Mouse (Mus musculus) hindbrain, embryonic 11.5 days (tissue): ENCODE measurements around the gene Arhgap9. TPM values are rescaled to one million over a fixed set of nuclear protein-coding genes. Genes with fewer than 3 reads are reported as not detected.
A peak's percentile ranks its signal among the peaks of the same experiment; 100 is the strongest.

Experiments
- ATAC-seq: fragments of 200-750 bp; cut with Nextera tagmentation; 2 replicates; pipeline ENCODE4 v1.8.0; 2017; ENCODE audit warnings: mild to moderate bottlenecking, moderate TSS enrichment, moderate library complexity; ENCODE audit not compliant: low FRiP score
- DNase-seq: peaks from one replicate; pipeline ENCODE4 v3.0.0-alpha.2; 2015; ENCODE audit warnings: low spot score
- H3K27ac ChIP-seq: fragments of 300-500 bp; sonication (generic); 2 replicates; pipeline ENCODE4 v1.5.1; 2014; ENCODE audit warnings: mild to moderate bottlenecking, low read depth, low read length
- H3K27me3 ChIP-seq: fragments of 300-500 bp; sonication (generic); 2 replicates; pipeline ENCODE4 v1.6.1; 2014; ENCODE audit warnings: mild to moderate bottlenecking, low read length, moderate library complexity, mixed read lengths; ENCODE audit not compliant: control insufficient read depth, insufficient read depth
- H3K36me3 ChIP-seq: fragments of 300-500 bp; sonication (generic); 2 replicates; pipeline ENCODE4 v1.6.1; 2014; ENCODE audit warnings: mild to moderate bottlenecking, low read length, moderate library complexity, mixed read lengths; ENCODE audit not compliant: control insufficient read depth, insufficient read depth
- H3K4me1 ChIP-seq: fragments of 300-500 bp; sonication (generic); replicated peaks from 2 replicates; pipeline ENCODE4 v1.6.1; 2014; ENCODE audit warnings: low read length, mixed read lengths; ENCODE audit not compliant: control insufficient read depth, insufficient read depth
- H3K4me2 ChIP-seq: fragments of 300-500 bp; sonication (generic); replicated peaks from 2 replicates; pipeline ENCODE4 v1.6.1; 2014; ENCODE audit warnings: mild to moderate bottlenecking, low read depth, low read length
- H3K4me3 ChIP-seq: fragments of 300-500 bp; sonication (generic); 2 replicates; pipeline ENCODE4 v1.5.1; 2014; ENCODE audit warnings: low read depth, low read length
- H3K9ac ChIP-seq: fragments of 300-500 bp; sonication (generic); 2 replicates; pipeline ENCODE4 v1.6.1; 2014; ENCODE audit warnings: low read depth, low read length
- H3K9me3 ChIP-seq: fragments of 300-500 bp; sonication (generic); 2 replicates; pipeline ENCODE4 v1.6.1; 2016; ENCODE audit warnings: low read length; ENCODE audit not compliant: control insufficient read depth
- WGBS: fragments of 180-500 bp; shearing (Covaris S2); extraction: QIAGEN DNeasy Blood & Tissue Kit; methylation state at CpG from one replicate; pipeline ENCODE4 v1.1.7; 2014; 5-methylcytosine and 5-hydroxymethylcytosine counted together
- polyA plus RNA-seq: library from polyadenylated mRNA; unstranded; fragments of >200 nt; fragmentation: Nextera tagmentation; extraction: Ambion mirVana; gene quantifications from 2 replicates; pipeline ENCODE4 v1.2.1, GENCODE M21; 2014

Arhgap9 gene
- polyA plus RNA-seq, 1 experiment from 2014 or later: 2.2 TPM

DNA sequence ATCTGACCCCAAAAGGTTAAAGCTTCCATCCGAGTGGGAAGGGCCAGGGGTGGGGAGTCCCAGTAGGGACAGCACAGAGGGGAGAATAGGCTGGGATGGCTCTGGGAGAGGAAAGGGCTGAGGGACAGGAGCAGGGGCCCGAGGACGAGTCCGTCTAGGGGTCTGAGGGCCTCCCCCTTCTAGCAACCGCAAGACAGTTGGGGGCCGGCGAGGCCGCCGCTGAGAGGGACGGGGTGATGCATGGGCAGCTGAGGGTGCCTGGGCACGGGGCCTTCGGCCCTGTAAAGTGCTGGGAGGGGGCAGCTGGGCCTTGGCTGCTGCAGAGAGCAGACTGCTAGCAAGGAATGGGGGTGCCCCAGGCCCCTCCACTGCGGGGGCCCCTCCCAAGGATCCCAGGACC, 36.1 kb upstream of the Arhgap9 start:
- no peak overlapping the region for H3K4me2 ChIP-seq
- peaks cover 18% of the 10 kb centered on the region for H3K4me1 ChIP-seq
- no peak for ATAC-seq
- no peak overlapping the region for H3K27ac ChIP-seq
- WGBS: 73% methylated on average over 13 of the region's 13 CpGs
- no peak for DNase-seq
- H3K4me3 ChIP-seq: no peak overlapping the region
- H3K36me3 ChIP-seq: peaks cover 22% of the 10 kb centered on the region
- H3K27me3 ChIP-seq: no peaks in the 10 kb centered on the region
- H3K9ac ChIP-seq: no peak overlapping the region
- no peaks in the 10 kb centered on the region for H3K9me3 ChIP-seq

DNA sequence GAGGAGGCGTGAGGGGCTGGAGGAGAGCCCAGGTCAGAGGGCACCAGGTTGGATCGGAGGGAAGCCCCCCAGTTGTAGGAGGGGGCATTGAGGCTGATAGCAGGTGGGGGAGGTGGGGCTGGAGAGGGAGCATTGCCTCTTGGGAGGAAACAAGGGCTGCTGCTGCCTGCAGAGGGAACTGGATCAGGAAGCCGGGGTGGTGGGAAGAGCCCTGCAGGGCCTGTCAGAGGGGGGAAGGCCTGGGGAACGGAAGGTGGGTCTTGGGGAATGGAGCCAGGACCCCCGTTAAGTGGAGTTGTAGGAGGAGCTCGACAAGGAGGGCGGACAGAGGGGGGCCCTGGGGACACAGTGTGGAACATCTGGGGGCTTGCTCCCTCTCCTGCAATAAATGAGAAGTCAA, 35.6 kb upstream of the Arhgap9 start:
- no peak overlapping the region for H3K27ac ChIP-seq
- WGBS: 79% methylated on average over 7 of the region's 7 CpGs

DNA sequence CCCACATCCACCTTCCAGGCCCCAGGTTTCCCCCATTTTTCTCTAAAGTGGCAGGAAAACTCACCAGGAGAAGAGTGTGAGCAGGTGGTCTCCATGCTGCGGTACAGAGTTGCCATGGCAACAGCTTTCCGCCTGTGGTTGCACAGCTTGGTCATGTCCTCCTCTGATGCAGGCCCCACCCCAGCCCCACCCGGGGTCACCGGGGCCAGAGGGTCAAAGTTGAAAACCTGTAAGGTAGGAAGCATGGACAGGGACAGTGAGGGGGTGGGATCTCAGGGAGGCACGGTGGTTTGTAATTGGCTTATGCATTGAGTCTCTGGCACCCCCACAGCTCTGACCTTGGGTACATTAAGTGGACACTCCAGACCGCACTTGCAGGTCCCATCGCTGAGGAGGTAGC, 35.0 kb upstream of the Arhgap9 start:
- DNase-seq: no peak
- H3K4me1 ChIP-seq: peaks cover 18% of the 10 kb centered on the region
- peaks cover 17% of the 10 kb centered on the region for H3K36me3 ChIP-seq
- peak overlapping the region; percentile 74; the same call in 1 of the 2 replicates for H3K9ac ChIP-seq
- no peaks in the 10 kb centered on the region for H3K9me3 ChIP-seq
- peak overlapping the region; percentile 85 for H3K4me2 ChIP-seq
- H3K27ac ChIP-seq: 0 out of 2 replicates have a peak overlapping the region, but pooled peaks have one; percentile 33
- H3K4me3 ChIP-seq: peak overlapping the region; percentile 58; the same call in 1 of the 2 replicates
- no peaks in the 10 kb centered on the region for H3K27me3 ChIP-seq
- 41% methylated on average over 7 of the region's 7 CpGs for WGBS
- no peak for ATAC-seq

More for the DNA sequence above, 35.6 kb upstream of the Arhgap9 start:
- Histone ChIP-seq H3K4me1 (peaks cover 18% of the 10 kb centered on the region), H3K4me2 (no peak overlapping the region), H3K9ac (no peak overlapping the region), H3K36me3 (peaks cover 22% of the 10 kb centered on the region), H3K4me3 (no peak overlapping the region), H3K27me3 (no peaks in the 10 kb centered on the region), H3K9me3 (no peaks in the 10 kb centered on the region)
- ATAC-seq (no peak), DNase-seq (no peak)

DNA sequence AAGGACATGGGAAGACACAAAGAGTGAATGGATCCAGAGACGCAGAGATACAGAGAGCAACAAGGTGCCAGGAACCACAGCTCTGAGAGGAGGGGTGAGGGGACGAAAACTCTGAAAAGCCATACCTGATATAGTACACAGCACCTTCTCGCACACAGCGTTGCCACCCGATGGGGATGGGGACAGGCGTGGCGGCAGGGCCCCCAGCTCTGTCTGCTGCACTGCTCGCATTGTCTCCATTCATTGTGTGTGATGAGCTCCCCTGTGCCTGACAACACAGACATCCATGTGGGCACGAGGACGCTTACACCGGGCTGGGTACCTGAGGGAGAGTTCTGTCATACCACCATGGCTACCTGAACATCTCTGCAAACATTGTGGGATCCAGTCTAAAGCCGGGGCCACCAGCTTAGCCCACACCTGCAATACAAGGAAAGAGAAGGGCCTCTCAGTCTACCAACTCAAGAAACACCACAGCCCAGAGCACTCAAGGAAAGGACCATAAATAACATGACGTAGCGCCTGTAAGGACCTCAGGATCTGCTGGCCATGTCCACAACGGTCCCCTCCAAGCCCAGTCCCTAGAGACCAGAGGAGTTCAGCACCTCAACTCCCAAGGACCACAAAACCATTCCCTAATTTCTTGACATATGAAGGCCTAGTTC, 34.4 kb upstream of the Arhgap9 start:
- no peak for DNase-seq
- ATAC-seq: no peak
- H3K4me1 ChIP-seq: peaks cover 18% of the 10 kb centered on the region
- peak overlapping the region; percentile 99 for H3K27ac ChIP-seq
- peak overlapping the region; percentile 58 for H3K4me3 ChIP-seq
- H3K27me3 ChIP-seq: no peaks in the 10 kb centered on the region
- H3K4me2 ChIP-seq: peak overlapping the region; percentile 85
- 78% methylated on average over 15 of the region's 15 CpGs for WGBS
- peaks cover 13% of the 10 kb centered on the region for H3K36me3 ChIP-seq
- H3K9ac ChIP-seq: peak overlapping the region; percentile 74
- no peaks in the 10 kb centered on the region for H3K9me3 ChIP-seq

DNA sequence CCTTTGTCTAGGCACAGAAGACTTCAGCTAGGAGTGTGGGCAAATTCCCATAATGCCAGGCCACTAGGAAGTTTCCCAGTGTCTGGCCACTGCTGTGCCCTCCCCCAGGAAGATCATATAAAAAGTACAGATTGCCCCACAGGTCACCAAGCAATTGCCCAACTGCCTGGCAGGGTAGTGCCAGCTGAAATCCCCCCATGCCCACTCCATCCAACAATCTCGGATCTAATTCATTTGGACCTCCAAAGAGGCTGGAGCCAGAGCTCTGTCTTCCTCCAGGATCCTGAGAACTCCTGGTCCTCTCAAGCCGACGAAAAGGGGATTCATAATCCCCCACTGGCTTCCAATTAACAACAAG, 33.8 kb upstream of the Arhgap9 start:
- Histone ChIP-seq H3K4me3 (peak overlapping the region; percentile 58), H3K27me3 (no peaks in the 10 kb centered on the region), H3K27ac (peak overlapping the region; percentile 99), H3K36me3 (peaks cover 8% of the 10 kb centered on the region; the same call in 1 of the 2 replicates), H3K9ac (peak overlapping the region; percentile 74), H3K4me1 (peaks cover 18% of the 10 kb centered on the region), H3K4me2 (peak overlapping the region; percentile 85), H3K9me3 (no peaks in the 10 kb centered on the region)
- no peak for ATAC-seq
- 0% methylated on average over 3 of the region's 3 CpGs for WGBS
- no peak for DNase-seq

DNA sequence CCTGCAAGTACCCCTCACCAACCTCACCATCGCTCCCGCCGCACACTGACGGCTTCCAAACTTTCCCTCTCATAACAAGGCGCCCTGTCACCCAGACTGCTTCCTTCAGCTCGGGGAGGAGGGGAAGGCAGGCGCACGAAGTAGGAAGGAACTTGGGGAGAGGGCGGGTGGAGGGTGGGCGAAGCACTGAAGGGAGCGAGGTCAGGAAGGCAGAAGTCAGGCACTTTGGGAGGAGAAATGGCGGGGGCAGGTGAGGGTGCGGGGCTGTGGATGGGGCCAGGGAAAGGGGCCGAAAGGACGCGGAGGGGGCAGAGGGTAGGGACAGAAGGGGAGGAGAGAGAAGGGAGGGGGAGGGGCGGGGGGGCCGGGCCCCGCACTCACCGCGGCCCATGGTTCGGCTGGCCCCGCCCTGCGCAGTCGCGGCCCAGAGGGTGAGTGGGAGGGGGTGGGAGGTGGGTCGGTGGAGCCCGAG, 33.4 kb upstream of the Arhgap9 start:
- Histone ChIP-seq H3K4me1 (peaks cover 18% of the 10 kb centered on the region), H3K27me3 (no peaks in the 10 kb centered on the region), H3K9me3 (no peaks in the 10 kb centered on the region), H3K9ac (peak overlapping the region; percentile 74), H3K4me3 (peak overlapping the region; percentile 58), H3K4me2 (peak overlapping the region; percentile 85), H3K36me3 (peaks cover 8% of the 10 kb centered on the region; the same call in 1 of the 2 replicates), H3K27ac (peak overlapping the region; percentile 99)
- DNase-seq (no peak), ATAC-seq (peak; percentile 10)
- WGBS: 2% methylated on average over 17 of the region's 28 CpGs

DNA sequence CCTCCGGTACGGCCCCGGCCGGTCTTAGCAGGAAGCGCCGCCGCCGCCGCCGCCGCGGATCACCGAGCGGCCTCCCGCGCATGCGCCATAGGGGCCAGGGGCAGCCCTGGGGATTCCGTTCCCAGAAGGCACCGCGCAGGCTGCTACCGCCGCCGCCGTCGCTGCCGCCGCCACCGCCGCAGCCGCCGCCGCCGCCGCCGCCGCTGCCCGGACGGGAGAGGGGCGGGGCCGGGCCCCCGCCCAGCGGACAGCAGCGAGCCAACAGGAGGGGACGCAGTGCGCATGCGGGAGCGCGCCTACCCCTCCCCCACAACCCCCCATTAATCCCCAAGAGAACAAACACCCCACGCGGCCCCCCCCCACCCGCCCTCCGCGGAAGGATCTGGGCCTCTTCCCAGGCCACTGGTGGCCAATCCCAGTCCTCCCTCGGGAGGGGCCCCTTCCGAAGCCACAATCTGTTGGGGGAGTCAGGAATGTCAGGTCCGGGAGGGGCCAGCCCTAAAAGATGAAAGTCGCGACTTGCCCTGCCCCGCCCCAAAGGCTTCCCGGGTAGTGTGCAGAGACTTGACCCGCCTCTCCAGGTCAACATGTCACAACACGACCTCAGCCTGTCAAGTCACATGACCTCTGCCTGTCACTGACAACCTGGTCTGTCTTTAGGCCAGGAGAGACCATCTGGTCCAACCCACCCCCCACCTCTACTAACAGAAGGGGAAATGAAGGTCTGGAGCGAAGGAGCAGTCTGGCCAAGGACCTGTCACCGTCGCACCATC, 32.8 kb upstream of the Arhgap9 start, which contains the start of gene Mbd6:
Gene Mbd6 (minus strand): TSS at position 219 of the 773 bp plus-strand sequence.
- peak; percentile 21 for ATAC-seq

DNA sequence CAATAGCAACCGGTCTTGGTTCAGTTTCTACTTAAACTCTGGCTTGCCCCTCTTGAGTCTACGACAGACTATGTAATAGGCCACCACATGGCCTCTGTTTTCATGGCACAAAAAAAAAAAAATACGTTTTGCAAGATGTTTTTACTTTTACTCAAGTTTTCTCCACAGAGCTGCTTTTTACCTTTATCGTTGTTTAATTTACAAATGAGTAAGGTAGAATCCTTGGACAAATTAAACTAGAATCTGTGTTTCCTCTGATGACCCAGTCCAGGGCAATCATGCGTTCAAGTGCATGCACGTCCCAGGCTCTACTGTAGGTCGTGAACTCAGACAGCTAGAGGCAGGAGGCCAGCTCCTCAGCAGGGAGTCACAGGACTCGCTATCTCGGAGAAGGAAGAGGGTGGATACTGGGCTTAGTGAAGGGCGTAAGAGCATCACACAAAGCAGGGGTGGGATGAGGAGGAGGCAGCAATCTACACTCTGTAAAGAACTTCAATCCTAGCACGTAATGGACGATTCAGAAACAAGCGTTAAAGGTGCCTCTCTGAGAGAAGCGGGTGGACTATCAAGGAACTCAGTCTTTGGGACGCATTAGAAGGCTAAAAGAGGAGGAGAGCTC, 32.1 kb upstream of the Arhgap9 start:
- H3K36me3 ChIP-seq: peaks cover 3% of the 10 kb centered on the region; the same call in 1 of the 2 replicates
- peak overlapping the region; percentile 99 for H3K27ac ChIP-seq
- H3K9ac ChIP-seq: peak overlapping the region; percentile 74
- peak; percentile 13; the same call in 1 of the 2 replicates for ATAC-seq
- no peaks in the 10 kb centered on the region for H3K27me3 ChIP-seq
- under 1% methylated on average over 15 of the region's 15 CpGs for WGBS
- H3K4me1 ChIP-seq: peaks cover 18% of the 10 kb centered on the region
- H3K4me3 ChIP-seq: peak overlapping the region; percentile 58
- DNase-seq: no peak
- H3K4me2 ChIP-seq: peak overlapping the region; percentile 85
- no peaks in the 10 kb centered on the region for H3K9me3 ChIP-seq

More for the DNA sequence above, 32.8 kb upstream of the Arhgap9 start, which contains the start of gene Mbd6:
- under 1% methylated on average over 35 of the region's 65 CpGs for WGBS
- no peaks in the 10 kb centered on the region for H3K27me3 ChIP-seq
- H3K4me1 ChIP-seq: peaks cover 18% of the 10 kb centered on the region
- H3K4me3 ChIP-seq: peak within 1 kb of the TSS; percentile 58
- peak within 1 kb of the TSS; percentile 74 for H3K9ac ChIP-seq
- H3K9me3 ChIP-seq: no peaks in the 10 kb centered on the region
- DNase-seq: peak; percentile 94
- peak within 1 kb of the TSS; percentile 99 for H3K27ac ChIP-seq
- peak within 1 kb of the TSS; percentile 85 for H3K4me2 ChIP-seq
- H3K36me3 ChIP-seq: peaks cover 6% of the 10 kb centered on the region; the same call in 1 of the 2 replicates
